Mouse (Mus musculus) heart, embryonic 10.5 days (tissue): Measurements from ENCODE around the gene Tcaf1. TPM values are rescaled to one million over a fixed set of nuclear protein-coding genes. Genes with fewer than 3 reads are reported as not detected.

ENCODE experiments used
- DNase-seq: peaks from one replicate; pipeline ENCODE4 v3.0.0-alpha.2; 2017; ENCODE audit warnings: low spot score
- H3K27ac ChIP-seq: fragments of 300-500 bp; sonication (generic); 2 replicates; pipeline ENCODE4 v1.5.1; 2016; ENCODE audit warnings: mild to moderate bottlenecking
- H3K27me3 ChIP-seq: fragments of 300-500 bp; sonication (generic); 2 replicates; pipeline ENCODE4 v1.6.1; 2016; ENCODE audit warnings: mild to moderate bottlenecking; ENCODE audit not compliant: poor library complexity, insufficient read depth, severe bottlenecking
- H3K36me3 ChIP-seq: fragments of 300-500 bp; sonication (generic); 2 replicates; pipeline ENCODE4 v1.6.1; 2016; ENCODE audit warnings: mild to moderate bottlenecking, moderate library complexity
- H3K4me1 ChIP-seq: fragments of 300-500 bp; sonication (generic); 2 replicates; pipeline ENCODE4 v1.6.1; 2016; ENCODE audit warnings: mild to moderate bottlenecking
- H3K4me3 ChIP-seq: fragments of 300-500 bp; sonication (generic); 2 replicates; pipeline ENCODE4 v1.5.1; 2016; ENCODE audit warnings: mild to moderate bottlenecking, moderate library complexity
- H3K9me3 ChIP-seq: fragments of 300-500 bp; sonication (generic); 2 replicates; pipeline ENCODE4 v1.6.1; 2016; ENCODE audit warnings: mild to moderate bottlenecking, moderate library complexity
- WGBS: fragments of 180-500 bp; shearing (Covaris S2); methylation state at CpG from one replicate; pipeline ENCODE4 v1.1.7; 2016; 5-methylcytosine and 5-hydroxymethylcytosine counted together
- polyA plus RNA-seq: library from polyadenylated mRNA; unstranded; fragments of >200 nt; fragmentation: Nextera tagmentation; extraction: Ambion mirVana; gene quantifications from 2 replicates; pipeline ENCODE4 v1.2.1, GENCODE M21; 2016

Gene Tcaf1
- 56.8 and 62.2 TPM in 2 replicates for polyA plus RNA-seq

DNA sequence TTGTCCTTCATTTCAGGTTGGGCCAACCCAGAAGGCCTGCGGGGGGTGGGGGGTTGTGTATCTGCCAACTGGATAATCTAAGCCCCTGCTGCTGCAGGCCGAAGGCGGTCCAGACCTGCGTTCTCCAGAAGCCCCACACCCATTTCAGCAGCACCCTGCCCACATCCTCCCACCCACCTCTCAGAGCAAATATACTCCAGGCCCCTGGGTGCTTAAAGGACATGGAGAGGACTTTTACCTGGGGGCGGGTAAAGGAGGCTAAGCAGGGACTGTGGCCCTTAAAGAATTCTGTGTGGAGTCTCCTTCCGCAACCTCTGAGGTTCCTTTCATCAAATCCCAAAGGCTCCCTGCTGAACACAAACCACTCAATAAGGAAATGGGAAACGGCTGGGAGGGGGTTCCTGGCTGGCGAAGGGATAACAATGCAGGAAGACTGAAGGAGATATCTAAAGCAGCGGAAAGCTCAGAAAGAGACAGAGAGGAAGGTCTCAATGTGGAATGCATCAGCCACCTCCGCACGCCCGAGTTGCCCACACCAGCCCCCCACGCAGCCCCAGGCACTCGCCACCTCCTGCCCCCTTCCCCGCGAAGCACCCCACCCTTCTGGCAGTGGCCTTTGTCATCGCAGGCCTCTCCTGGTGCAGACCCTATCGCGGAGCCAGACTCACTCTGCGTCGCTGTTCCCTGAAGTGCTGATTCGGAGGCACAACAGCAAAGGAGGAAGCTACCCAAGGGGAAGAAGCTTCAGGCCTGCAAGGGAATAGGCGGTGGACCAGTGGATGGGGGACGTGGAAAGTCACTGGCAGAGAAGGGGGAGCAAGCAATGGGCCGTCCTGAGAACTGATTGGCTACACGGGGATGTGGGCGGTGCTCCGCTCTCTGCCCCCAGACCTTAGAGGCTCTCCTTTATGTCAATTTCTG lies at the start of gene Tcaf1:
Gene Tcaf1, minus strand, starts transcription at position 798 of the 921 bp plus-strand sequence.
- DNase-seq, result peak; percentile 93
- no peaks in the 10 kb centered on the region for H3K36me3 ChIP-seq
- 0 out of 2 replicates have a peak, but pooled peaks cover 7% of the 10 kb centered on the region for H3K4me1 ChIP-seq
- H3K27ac ChIP-seq, result peak within 1 kb of the TSS; percentile 95
- no peaks in the 10 kb centered on the region for H3K9me3 ChIP-seq
- H3K27me3 ChIP-seq, result no peaks in the 10 kb centered on the region
- WGBS, result under 1% methylated on average over 28 of the region's 28 CpGs
- peak within 1 kb of the TSS; percentile 89 for H3K4me3 ChIP-seq

GRCm38 (mm10) chr6:42756104-42756503 lies 46.2 kb upstream of the Tcaf1 start, which contains the start of gene Olfr38:
Gene Olfr38, plus strand, starts transcription at chr6:42756404.
- H3K4me1 ChIP-seq, result no peaks in the 10 kb centered on the region
- no peak for DNase-seq
- H3K27ac ChIP-seq, result no peak within 1 kb of the TSS
- 67% methylated on average over 1 of the region's 1 CpGs for WGBS
- H3K4me3 ChIP-seq, result no peak within 1 kb of the TSS
- no peaks in the 10 kb centered on the region for H3K9me3 ChIP-seq
- H3K36me3 ChIP-seq, result no peaks in the 10 kb centered on the region
- H3K27me3 ChIP-seq, result no peaks in the 10 kb centered on the region

GRCm38 (mm10) chr6:42747846-42748245 lies 38.0 kb upstream of the Tcaf1 start:
- H3K27me3 ChIP-seq, result no peaks in the 10 kb centered on the region
- no peak overlapping the region for H3K27ac ChIP-seq
- H3K9me3 ChIP-seq, result no peaks in the 10 kb centered on the region
- no peak for DNase-seq
- no peaks in the 10 kb centered on the region for H3K36me3 ChIP-seq
- H3K4me1 ChIP-seq, result no peaks in the 10 kb centered on the region
- H3K4me3 ChIP-seq, result no peak overlapping the region

DNA sequence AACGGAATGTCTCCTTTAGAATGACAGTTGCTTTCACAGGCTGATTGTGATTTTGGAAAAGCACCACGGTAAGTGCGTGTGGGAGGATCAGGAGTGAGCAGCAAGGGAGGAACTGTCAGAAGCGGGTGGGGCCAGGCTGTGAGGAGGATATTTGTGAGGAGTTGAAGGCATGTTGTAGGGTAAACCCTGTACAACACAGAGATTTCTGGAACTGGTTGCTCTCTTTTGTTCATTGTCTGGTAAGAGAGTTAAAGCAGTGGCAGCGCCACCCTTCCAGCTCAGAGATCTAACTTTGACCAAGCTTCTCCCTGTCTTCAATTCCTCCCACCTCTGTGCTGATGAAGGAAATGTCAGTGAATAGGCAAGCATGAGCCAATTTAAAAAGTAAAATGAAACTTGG lies 32.4 kb upstream of the Tcaf1 start:
- WGBS, result 68% methylated on average over 5 of the region's 5 CpGs
- Histone ChIP-seq H3K36me3 (no peaks in the 10 kb centered on the region), H3K4me1 (no peaks in the 10 kb centered on the region), H3K27me3 (no peaks in the 10 kb centered on the region), H3K4me3 (no peak overlapping the region), H3K9me3 (no peaks in the 10 kb centered on the region), H3K27ac (no peak overlapping the region)
- no peak for DNase-seq

DNA sequence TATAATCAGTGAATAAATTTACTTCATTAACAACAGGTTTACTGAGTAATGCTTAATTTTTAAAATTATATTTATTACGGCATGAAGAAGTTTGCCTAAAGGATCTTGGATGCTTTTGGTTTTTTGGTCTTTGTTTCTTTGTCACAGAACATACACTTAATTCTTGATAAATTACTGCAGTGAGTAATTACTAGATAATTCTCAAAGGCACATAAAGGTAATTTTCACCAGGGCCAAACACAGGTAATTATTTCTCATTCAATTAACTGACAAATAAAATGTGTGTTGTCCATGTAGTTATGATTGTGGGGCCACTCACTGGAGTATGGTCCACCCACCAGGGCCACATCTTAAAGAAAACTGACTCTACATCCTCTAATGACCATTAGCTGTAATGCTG lies 29.2 kb upstream of the Tcaf1 start, which contains the start of gene Olfr453:
Gene Olfr453, plus strand, starts transcription at position 301 of the 400 bp plus-strand sequence.
- no peak for DNase-seq
- no peaks in the 10 kb centered on the region for H3K27me3 ChIP-seq
- H3K9me3 ChIP-seq, result no peaks in the 10 kb centered on the region
- no peaks in the 10 kb centered on the region for H3K36me3 ChIP-seq
- H3K27ac ChIP-seq, result no peak within 1 kb of the TSS
- H3K4me1 ChIP-seq, result no peaks in the 10 kb centered on the region
- WGBS, result 89% methylated on average over 1 of the region's 1 CpGs
- no peak within 1 kb of the TSS for H3K4me3 ChIP-seq

GRCm38 (mm10) chr6:42717973-42718372 lies 8.1 kb upstream of the Tcaf1 start:
- Histone ChIP-seq H3K27me3 (no peaks in the 10 kb centered on the region), H3K27ac (no peak overlapping the region)

GRCm38 (mm10) chr6:42714668-42715067 lies 4.8 kb upstream of the Tcaf1 start:
- no peak for DNase-seq
- no peaks in the 10 kb centered on the region for H3K4me1 ChIP-seq
- no peak overlapping the region for H3K4me3 ChIP-seq
- no peaks in the 10 kb centered on the region for H3K9me3 ChIP-seq
- no peaks in the 10 kb centered on the region for H3K36me3 ChIP-seq
- WGBS, result 28% methylated on average over 8 of the region's 8 CpGs
- H3K27ac ChIP-seq, result no peak overlapping the region
- H3K27me3 ChIP-seq, result no peaks in the 10 kb centered on the region

More at GRCm38 (mm10) chr6:42717973-42718372, 8.1 kb upstream of the Tcaf1 start:
- Histone ChIP-seq H3K36me3 (no peaks in the 10 kb centered on the region), H3K9me3 (no peaks in the 10 kb centered on the region), H3K4me1 (no peaks in the 10 kb centered on the region), H3K4me3 (no peak overlapping the region)
- DNase-seq, result no peak

DNA sequence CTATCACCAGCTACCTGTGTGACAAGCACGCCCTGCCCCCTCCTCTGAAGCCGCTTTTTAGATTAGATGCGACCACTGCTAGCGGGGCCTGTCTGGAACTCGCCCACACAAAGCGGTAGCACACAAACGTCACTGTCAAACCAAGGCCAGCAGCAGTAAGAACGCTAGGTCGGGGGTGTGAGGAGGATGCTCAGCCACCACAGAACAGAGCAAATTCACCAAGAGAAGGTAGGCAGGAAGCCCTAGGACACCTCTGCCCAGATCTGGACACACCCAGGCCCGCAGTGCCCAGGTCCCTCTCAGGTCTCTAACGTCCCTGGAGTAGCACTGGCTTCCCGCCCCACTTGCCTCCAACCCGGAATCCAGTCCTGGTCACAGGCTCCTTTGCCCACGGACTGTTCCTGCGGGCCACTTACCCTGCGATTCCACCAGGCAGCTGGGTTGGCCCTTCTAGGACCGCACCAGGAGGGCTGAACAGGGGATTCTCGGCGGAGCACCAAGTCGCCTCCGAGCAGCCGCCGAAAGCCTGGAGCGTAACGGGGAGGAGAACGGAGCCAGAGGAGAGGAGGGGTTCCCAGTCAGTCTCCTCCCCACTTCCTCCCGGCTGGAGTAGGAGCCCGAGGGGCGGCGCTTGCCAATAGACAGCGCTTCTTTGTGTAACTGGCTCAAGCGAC lies 17.2 kb downstream of the Tcaf1 start:
- Histone ChIP-seq H3K27ac (peak overlapping the region; percentile 87), H3K36me3 (peaks cover 11% of the 10 kb centered on the region; the same call in 1 of the 2 replicates), H3K27me3 (no peaks in the 10 kb centered on the region), H3K4me3 (peak overlapping the region; percentile 69), H3K9me3 (no peaks in the 10 kb centered on the region), H3K4me1 (0 out of 2 replicates have a peak, but pooled peaks cover 3% of the 10 kb centered on the region)
- DNase-seq, result peak; percentile 92
- WGBS, result under 1% methylated on average over 32 of the region's 32 CpGs

DNA sequence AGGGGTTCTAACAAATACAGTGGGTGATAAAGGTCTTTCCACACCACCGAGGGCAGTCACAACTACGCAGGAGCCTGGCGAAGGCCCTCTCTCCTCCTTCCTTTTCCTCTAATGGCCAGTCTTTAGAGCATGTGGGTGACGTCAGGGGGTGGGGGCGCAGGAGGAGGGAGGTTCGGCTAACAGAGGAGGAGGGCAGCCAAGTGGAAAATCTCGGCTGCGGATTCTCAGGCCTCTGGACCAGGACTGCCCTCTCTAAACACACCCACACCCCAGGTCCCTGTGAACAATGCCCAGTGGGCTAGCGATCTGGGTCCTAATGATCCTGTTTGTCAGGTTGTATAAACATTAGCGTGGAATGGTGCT lies 17.8 kb downstream of the Tcaf1 start:
- H3K27ac ChIP-seq, result peak overlapping the region; percentile 87
- H3K9me3 ChIP-seq, result no peaks in the 10 kb centered on the region
- H3K36me3 ChIP-seq, result peaks cover 10% of the 10 kb centered on the region; the same call in 1 of the 2 replicates
- WGBS, result 1% methylated on average over 8 of the region's 10 CpGs
- DNase-seq, result peak; percentile 93
- H3K27me3 ChIP-seq, result no peaks in the 10 kb centered on the region
- 0 out of 2 replicates have a peak, but pooled peaks cover 3% of the 10 kb centered on the region for H3K4me1 ChIP-seq
- H3K4me3 ChIP-seq, result peak overlapping the region; percentile 69

DNA sequence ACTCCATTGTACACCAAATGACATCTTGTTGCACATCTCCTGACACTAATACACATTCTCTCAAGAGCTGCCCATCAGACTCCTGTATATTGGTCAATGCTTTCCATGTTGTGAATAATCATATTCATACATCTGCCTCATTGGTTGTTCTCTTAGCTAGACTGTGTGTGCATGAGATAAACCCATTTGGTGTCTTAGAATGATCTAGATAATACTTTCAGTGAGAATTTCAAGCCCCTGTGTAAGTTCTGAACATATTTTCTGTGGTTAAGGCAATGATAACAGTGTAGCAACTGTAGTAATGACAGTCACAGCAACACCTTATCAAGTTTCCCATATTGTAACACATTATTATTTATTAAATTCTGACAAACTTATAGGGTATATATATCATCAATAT lies 20.1 kb downstream of the Tcaf1 start:
- Histone ChIP-seq H3K9me3 (no peaks in the 10 kb centered on the region), H3K4me1 (0 out of 2 replicates have a peak, but pooled peaks cover 3% of the 10 kb centered on the region), H3K4me3 (no peak overlapping the region), H3K36me3 (peaks cover 28% of the 10 kb centered on the region), H3K27me3 (no peaks in the 10 kb centered on the region), H3K27ac (no peak overlapping the region)
- no peak for DNase-seq

- Histone ChIP-seq H3K4me3 (no peak overlapping the region), H3K36me3 (peaks cover 33% of the 10 kb centered on the region), H3K27ac (no peak overlapping the region), H3K27me3 (no peaks in the 10 kb centered on the region), H3K9me3 (no peaks in the 10 kb centered on the region), H3K4me1 (0 out of 2 replicates have a peak, but pooled peaks cover 3% of the 10 kb centered on the region)
- 83% methylated on average over 5 of the region's 5 CpGs for WGBS
- no peak for DNase-seq
Observed at GRCm38 (mm10) chr6:42687907-42688306, 22.0 kb downstream of the Tcaf1 start.

DNA sequence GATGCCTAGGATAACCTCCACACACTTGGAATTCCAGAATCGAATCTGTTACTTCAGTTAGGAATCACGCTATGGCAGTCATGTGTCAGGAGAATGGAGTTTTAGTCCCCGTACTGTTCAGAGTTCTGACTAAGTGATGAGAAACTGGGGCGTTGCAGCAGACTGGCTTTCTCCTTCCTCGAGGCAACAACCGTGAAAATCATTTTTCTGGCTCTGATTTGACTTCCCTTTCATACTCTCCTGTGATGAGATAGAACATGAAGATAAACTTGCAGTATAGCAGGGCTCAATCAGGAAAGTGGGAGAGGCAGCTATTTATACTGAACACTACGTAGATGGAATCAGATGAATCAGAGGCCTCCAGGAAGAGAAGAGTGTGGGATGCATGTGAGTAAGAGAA lies 29.8 kb downstream of the Tcaf1 start:
- 87% methylated on average over 7 of the region's 7 CpGs for WGBS
- no peaks in the 10 kb centered on the region for H3K9me3 ChIP-seq
- no peak overlapping the region for H3K4me3 ChIP-seq
- no peaks in the 10 kb centered on the region for H3K4me1 ChIP-seq
- no peak overlapping the region for H3K27ac ChIP-seq
- no peaks in the 10 kb centered on the region for H3K27me3 ChIP-seq
- no peak for DNase-seq
- peaks cover 50% of the 10 kb centered on the region for H3K36me3 ChIP-seq

GRCm38 (mm10) chr6:42676011-42676410 lies 33.9 kb downstream of the Tcaf1 start:
- peaks cover 79% of the 10 kb centered on the region for H3K36me3 ChIP-seq
- no peaks in the 10 kb centered on the region for H3K9me3 ChIP-seq
- no peak for DNase-seq
- no peaks in the 10 kb centered on the region for H3K27me3 ChIP-seq
- no peaks in the 10 kb centered on the region for H3K4me1 ChIP-seq
- WGBS, result 92% methylated on average over 3 of the region's 3 CpGs
- H3K4me3 ChIP-seq, result no peak overlapping the region
- H3K27ac ChIP-seq, result no peak overlapping the region
